Mouse (Mus musculus): ENCODE measurements around the gene 4931428F04Rik.
"Not testable (repeated sequence)": the region's sequence is repeated elsewhere in the genome, so short reads cannot be mapped to it uniquely, and the experiment has no call there.

Gene 4931428F04Rik

DNA sequence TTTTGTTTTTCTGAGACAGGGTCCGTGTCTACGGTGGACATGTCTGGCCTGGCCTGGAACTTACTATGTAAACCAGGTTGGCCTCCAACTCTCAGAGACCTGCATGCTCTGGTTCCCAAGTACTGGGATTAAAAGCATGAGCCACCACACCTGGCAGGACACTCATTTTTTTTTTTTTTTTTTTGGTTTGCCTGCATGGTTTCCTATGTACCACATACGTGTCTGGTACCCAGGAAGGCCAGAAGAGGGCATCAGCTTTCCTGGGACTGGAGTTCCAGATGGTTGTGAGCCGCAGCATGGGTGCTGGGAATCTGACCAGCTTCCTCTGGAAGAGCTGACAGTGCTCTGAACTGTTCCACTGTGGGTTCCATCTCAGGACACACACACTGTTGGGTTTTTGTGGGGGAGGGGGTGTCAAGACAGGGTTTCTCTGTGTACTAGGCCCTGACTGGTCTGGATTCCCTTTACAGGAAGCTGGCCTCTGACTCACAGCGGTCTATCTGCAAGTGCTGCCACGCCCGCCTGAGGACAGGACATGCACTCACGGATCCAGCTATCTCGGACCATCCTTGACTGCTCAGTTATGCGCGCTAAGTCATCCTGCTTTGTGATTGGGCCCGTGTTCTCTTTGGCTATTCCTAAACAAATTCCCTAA is 28.2 kb downstream of the 4931428F04Rik start:
- no peak for DNase-seq (ENCODE audit: low read depth, low spot score)

GRCm38 (mm10) chr8:105260371-105261099 is 29.1 kb downstream of the 4931428F04Rik start:
- DNase-seq (ENCODE audit: low read depth, low spot score), result no peak

DNA sequence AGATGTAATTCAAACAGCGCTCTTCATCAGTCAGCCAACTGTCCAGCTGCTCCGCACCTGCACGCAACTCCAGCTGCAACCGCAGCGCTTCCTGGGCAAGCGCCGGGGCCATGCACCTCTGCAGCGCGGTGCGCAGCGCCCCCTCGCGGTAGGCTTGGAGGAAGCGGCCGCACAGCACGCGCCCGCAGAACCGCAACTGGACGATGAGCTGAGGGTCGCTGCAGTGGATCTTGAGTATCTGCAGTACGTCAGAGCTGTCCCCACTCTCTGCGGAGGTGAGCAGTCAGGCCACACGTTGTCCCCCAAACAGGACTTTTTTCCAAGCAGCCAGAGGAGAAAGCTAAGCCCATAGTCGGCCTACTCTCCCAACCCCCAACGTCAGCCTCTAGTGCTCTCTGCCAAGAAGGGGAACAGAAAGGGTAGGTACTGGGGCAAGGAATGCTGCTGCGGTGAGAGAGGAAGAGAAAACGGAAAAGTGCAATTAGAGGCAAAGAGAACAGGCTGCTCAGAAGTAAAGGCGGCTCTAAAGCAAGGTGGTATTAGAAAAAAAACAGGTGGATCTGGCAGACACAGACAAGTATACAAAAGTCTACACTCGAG is 29.8 kb downstream of the 4931428F04Rik start:
- no peak for DNase-seq (ENCODE audit: low read depth, low spot score)

- DNase-seq (ENCODE audit: low read depth, low spot score), result no peak
Measured at GRCm38 (mm10) chr8:105258911-105259720, 30.5 kb downstream of the 4931428F04Rik start.

DNA sequence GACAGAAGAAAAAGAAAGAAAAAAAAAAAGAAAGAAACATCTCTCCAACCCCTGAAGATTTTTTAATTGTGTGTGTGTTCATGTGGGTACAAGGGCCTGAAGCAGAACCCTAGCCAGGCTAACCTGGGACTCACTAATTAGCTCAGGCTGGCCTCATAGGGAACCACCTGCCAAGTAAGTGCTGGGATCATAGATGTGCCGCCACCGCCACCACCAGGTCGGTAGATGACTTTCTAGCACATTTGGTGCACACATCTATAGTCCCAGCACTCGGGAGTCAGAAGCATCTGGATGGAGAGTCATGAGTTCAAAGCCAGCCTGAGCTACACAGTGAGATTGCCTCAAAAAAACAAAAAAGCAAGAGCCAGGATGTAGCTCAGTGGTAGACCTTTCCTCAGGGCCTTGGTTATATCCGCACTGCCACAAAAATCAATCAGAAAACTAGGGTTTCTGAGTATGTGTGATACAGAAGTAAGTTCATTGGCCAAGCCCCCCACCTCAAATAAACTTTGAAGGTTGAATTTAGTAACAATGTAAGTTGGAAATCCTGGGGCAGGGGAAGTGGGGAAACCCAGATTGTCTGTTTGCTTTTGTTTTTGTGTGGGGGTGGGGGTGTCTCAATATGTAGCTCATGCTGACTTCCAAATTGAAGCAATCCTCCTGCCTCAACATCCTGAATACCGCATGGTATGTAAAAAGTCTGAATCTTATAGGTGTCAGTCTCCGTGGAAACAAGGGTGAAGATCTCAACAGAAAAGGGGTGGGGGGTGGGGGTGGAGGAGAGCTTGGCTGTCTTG is 32.1 kb downstream of the 4931428F04Rik start:
- no peak for DNase-seq (ENCODE audit: low read depth, low spot score)

GRCm38 (mm10) chr8:105254966-105255350 is 34.7 kb downstream of the 4931428F04Rik start, which contains the start of gene B3gnt9:
Gene B3gnt9 (minus strand): TSS chr8:105255153.
- peak; percentile 81 for DNase-seq (ENCODE audit: low read depth, low spot score)

GRCm38 (mm10) chr8:105254152-105254965 is 35.3 kb downstream of the 4931428F04Rik start:
- peak; percentile 71 for DNase-seq (ENCODE audit: low read depth, low spot score)

DNA sequence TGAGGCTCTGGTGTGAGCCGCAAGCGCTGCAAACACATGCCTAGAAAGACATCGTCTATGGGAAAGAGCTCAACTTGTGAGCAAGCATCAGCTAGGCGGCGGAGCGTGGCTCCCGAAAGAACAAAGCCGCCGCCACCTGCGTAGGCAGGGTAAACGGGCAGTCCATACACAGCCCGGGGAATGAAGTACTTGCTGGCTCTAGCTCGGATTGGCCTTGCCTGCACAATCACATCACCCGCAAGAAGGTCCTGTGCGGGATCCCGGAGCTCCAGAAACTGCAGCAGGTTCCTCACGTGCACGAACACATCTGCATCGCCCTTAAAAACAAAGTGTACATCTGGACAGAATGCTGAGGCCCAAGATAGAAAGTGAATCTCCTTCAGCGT is 35.9 kb downstream of the 4931428F04Rik start:
- no peak for DNase-seq (ENCODE audit: low read depth, low spot score)

DNA sequence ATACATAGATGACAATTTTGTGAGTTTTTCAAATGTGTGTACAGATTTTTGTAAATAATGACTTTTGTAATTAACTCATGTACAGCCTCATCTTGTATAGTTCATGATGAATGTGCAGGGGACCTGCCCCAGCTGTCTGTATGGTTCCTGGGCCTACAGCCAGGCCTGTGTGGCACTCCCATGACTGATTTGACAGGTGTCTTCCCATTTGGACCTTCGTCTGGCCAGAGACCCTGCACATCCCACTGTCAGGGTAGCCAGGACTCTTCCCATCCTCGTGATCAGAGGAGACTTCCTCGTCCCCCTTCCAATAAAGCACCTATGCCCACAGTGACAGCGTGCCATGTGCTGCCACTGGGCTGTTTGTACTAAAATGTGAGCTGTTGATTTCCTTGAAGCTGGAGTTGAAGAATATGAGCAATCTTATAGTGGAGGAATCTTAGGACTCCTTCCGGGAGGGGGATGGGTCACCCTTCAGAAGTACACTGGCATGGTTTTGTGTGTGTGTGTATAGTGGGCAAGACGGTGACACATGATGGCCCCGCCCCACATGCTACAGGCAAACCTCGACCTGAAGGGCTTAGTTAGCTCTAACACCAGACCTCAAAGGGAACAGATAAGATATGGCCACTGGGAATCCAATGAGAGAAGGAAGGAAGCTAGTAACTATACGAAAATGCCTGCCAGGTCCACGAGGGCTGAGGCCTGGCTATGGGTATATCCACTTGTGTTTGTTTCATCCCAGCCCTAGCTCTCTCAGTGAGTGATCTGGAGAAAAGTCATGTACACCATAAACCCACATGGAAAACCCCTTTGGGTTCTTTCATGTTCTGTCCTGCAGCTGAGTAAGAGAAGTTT is 36.8 kb downstream of the 4931428F04Rik start:
- no peak for DNase-seq (ENCODE audit: low read depth, low spot score)

DNA sequence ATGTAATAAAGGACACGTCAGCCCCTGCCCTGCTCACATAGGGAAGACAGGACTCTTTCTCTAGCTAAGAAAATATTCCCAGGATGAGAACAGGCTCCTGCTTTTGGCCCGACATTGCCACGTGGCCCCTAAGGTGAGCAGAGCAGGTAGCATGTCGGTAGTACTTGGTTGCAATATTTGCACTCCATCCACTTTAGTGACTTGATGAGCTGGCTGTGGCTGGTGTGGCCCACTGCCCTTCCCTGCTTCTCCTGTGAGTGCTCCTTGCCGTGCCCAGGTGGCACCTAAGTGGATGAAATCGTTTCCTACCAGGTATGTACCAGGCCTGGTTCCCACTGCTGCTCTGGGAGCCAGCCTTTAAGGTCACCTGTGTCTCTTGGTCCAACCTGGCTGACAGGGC is 37.7 kb downstream of the 4931428F04Rik start:
- DNase-seq (ENCODE audit: low read depth, low spot score), result no peak

- DNase-seq (ENCODE audit: low read depth, low spot score), result no peak
Measured at GRCm38 (mm10) chr8:105241016-105241415, 48.6 kb downstream of the 4931428F04Rik start.

GRCm38 (mm10) chr8:105237442-105238142 is 52.1 kb downstream of the 4931428F04Rik start:
- no peak for DNase-seq (ENCODE audit: low read depth, low spot score)

GRCm38 (mm10) chr8:105235206-105235605 is 54.5 kb downstream of the 4931428F04Rik start:
- peak; percentile 31 for DNase-seq (ENCODE audit: low read depth, low spot score)

GRCm38 (mm10) chr8:105233126-105233935 is 56.3 kb downstream of the 4931428F04Rik start:
- no peak for DNase-seq (ENCODE audit: low read depth, low spot score)

DNA sequence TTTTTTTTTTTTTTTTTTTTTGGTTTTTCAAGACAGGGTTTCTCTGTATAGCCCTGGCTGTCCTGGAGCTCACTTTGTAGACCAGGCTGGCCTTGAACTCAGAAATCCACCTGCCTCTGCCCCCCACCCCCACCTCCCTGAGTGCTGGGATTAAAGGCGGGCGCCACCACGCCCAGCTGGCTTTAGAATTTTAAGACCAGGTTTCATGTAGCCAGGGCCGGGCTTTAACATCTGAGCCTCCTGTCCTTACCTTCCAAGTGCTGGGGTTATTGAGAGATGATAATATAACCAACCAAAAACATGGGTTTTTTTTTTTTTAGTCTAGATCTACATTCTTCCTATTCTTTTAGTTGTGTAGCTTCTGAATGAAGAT is 57.4 kb downstream of the 4931428F04Rik start:
- DNase-seq (ENCODE audit: low read depth, low spot score), result not testable (repeated sequence)

DNA sequence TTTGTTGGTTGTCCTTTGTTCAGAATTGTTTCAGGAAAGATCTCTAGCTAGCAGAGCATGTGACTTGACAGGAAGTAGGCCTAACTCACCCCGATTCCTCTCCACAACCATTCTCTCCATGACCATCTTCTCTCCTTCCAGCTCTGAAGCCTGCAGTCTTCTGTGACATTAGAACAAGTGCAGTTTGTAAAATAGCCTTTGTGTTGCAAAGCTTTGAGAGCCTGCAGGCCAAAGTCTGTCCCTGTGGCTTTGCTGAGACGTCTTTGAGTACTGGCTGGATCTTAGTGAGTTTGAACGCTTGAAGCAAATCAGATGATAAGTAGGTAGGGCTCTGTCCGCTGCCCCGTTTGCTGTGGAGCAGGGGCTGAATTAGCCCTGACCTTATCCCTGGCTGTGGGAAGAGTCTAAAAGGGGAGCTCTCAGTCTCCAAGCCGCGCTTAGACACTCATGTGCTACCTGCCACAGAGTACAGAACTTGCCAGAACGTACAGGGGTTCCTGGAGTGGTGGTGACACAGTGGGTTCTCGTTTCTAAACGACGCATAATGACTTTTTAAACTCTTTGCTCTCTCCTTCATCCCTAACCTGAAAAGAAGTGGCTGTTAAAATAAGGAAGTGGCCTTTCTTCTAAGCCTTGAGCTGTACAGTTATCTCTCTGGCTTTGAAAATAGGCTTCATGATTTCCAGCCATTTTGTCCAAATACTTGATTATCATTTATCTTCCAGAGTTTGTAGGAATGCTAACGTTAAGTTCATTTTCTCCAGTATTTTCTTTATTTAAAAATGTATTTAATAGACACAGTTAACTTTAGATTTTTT is 58.0 kb downstream of the 4931428F04Rik start:
- no peak for DNase-seq (ENCODE audit: low read depth, low spot score)

All from skeletal muscle tissue, adult 2 months (tissue).